Mouse (Mus musculus): ENCODE measurements around the gene 4930432M17Rik.

4930432M17Rik gene

GRCm38 (mm10) chr3:121712222-121712621, 41.7 kb downstream of the 4930432M17Rik start:
- no peak for DNase-seq

- no peak for DNase-seq
Measured at GRCm38 (mm10) chr3:121713151-121713701, 42.7 kb downstream of the 4930432M17Rik start.

- no peak for DNase-seq
Measured at GRCm38 (mm10) chr3:121713816-121714215, 43.3 kb downstream of the 4930432M17Rik start.

- no peak for DNase-seq
Measured at GRCm38 (mm10) chr3:121714461-121714860, 43.9 kb downstream of the 4930432M17Rik start.

- DNase-seq, result no peak
Measured at GRCm38 (mm10) chr3:121715336-121715735, 44.8 kb downstream of the 4930432M17Rik start.

GRCm38 (mm10) chr3:121715741-121716459, 45.3 kb downstream of the 4930432M17Rik start:
- no peak for DNase-seq

- DNase-seq, result no peak
Measured at GRCm38 (mm10) chr3:121716480-121716879, 45.9 kb downstream of the 4930432M17Rik start.

- no peak for DNase-seq
Measured at GRCm38 (mm10) chr3:121718679-121719078, 48.1 kb downstream of the 4930432M17Rik start.

- no peak for DNase-seq
Measured at GRCm38 (mm10) chr3:121719701-121720100, 49.1 kb downstream of the 4930432M17Rik start.

- DNase-seq, result no peak
Measured at GRCm38 (mm10) chr3:121720801-121721690, 50.5 kb downstream of the 4930432M17Rik start.

- DNase-seq, result no peak
Measured at GRCm38 (mm10) chr3:121721691-121722070, 51.1 kb downstream of the 4930432M17Rik start.

- DNase-seq, result peak; percentile 35 to 36
Measured at GRCm38 (mm10) chr3:121722971-121723844, 52.6 kb downstream of the 4930432M17Rik start, which contains the start of gene F3. Gene F3, plus strand, starts transcription at chr3:121723537.

- no peak for DNase-seq
Measured at GRCm38 (mm10) chr3:121723968-121724524, 53.5 kb downstream of the 4930432M17Rik start.

- DNase-seq, result no peak
Measured at GRCm38 (mm10) chr3:121724553-121724952, 54.0 kb downstream of the 4930432M17Rik start.

- no peak for DNase-seq
Measured at GRCm38 (mm10) chr3:121725651-121726050, 55.1 kb downstream of the 4930432M17Rik start.

GRCm38 (mm10) chr3:121729678-121730077, 59.1 kb downstream of the 4930432M17Rik start:
- no peak for DNase-seq
